Mouse (Mus musculus) stomach, postnatal 0 days (tissue): Measurements from ENCODE around the gene Palld.

Experiments
- CTCF ChIP-seq: IDR thresholded peaks from 2 replicates; pipeline ENCODE4 v1.5.1; 2016; ENCODE audit warnings: antibody characterized with exemption, low read depth, mild to moderate bottlenecking, moderate library complexity
- EP300 ChIP-seq: optimal IDR thresholded peaks from 2 replicates; pipeline ENCODE3; 2016; ENCODE audit warnings: antibody characterized with exemption

DNA sequence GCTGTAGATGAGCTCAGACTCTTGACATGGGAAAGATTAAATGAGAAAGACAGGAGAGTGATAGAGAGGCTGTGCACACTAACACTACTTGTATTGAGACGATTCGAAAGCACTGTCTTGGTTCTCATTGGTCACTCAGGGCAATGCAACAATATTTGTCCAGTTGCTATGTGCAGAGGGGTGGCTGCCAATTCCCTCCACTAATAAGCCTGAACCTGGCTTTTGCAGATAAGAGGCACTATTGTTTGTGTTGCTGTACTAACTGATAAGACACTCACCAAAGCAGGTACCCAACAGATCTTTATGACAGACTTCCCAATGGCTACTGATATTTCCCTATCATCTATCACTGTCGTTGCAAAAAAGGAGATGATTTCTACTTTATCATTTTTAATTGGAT lies 77.9 kb downstream of the Palld start:
- TF ChIP-seq CTCF (no peak), EP300 (no peak)
